Mouse (Mus musculus) neural tube, embryonic 12.5 days (tissue): ENCODE results near the gene Csn3. TPM values are rescaled to one million over a fixed set of nuclear protein-coding genes. Genes with fewer than 3 reads are reported as not detected.

Experiments
- ATAC-seq: fragments of 200-750 bp; cut with Nextera tagmentation; 2 replicates; pipeline ENCODE4 v1.8.0; 2017; ENCODE audit warnings: low read depth, mild to moderate bottlenecking, moderate TSS enrichment, moderate library complexity; ENCODE audit not compliant: low FRiP score
- H3K27ac ChIP-seq: fragments of 300-500 bp; sonication (generic); 2 replicates; pipeline ENCODE4 v1.5.1; 2016
- H3K27me3 ChIP-seq: fragments of 300-500 bp; sonication (generic); replicated peaks from 2 replicates; pipeline ENCODE4 v1.6.1; 2016; ENCODE audit warnings: mild to moderate bottlenecking
- H3K36me3 ChIP-seq: fragments of 300-500 bp; sonication (generic); 2 replicates; pipeline ENCODE4 v1.6.1; 2016; ENCODE audit warnings: mild to moderate bottlenecking
- H3K4me1 ChIP-seq: fragments of 300-500 bp; sonication (generic); 2 replicates; pipeline ENCODE4 v1.6.1; 2016
- H3K4me2 ChIP-seq: fragments of 300-500 bp; sonication (generic); replicated peaks from 2 replicates; pipeline ENCODE4 v1.6.1; 2016; ENCODE audit warnings: mild to moderate bottlenecking
- H3K4me3 ChIP-seq: fragments of 300-500 bp; sonication (generic); 2 replicates; pipeline ENCODE4 v1.5.1; 2016
- H3K9ac ChIP-seq: fragments of 300-500 bp; sonication (generic); 2 replicates; pipeline ENCODE4 v1.6.1; 2016; ENCODE audit warnings: mild to moderate bottlenecking
- H3K9me3 ChIP-seq: fragments of 300-500 bp; sonication (generic); 2 replicates; pipeline ENCODE4 v1.6.1; 2016; ENCODE audit warnings: mild to moderate bottlenecking
- whole genome bisulfite sequencing: fragments of 180-500 bp; shearing (Covaris S2); methylation state at CpG from one replicate; pipeline ENCODE4 v1.1.7; 2016; 5-methylcytosine and 5-hydroxymethylcytosine counted together
- polyA plus RNA-seq: library from polyadenylated mRNA; unstranded; fragments of >200 nt; fragmentation: Nextera tagmentation; extraction: Ambion mirVana; gene quantifications from 2 replicates; pipeline ENCODE4 v1.2.1, GENCODE M21; 2016

Gene Csn3
- 0.20 and 0.31 TPM in 2 replicates for polyA plus RNA-seq

- WGBS, result 29% methylated on average over 5 of the region's 5 CpGs
- H3K4me1 ChIP-seq, result no peaks in the 10 kb centered on the region
- ATAC-seq, result no peak
Measured at GRCm38 (mm10) chr5:87925372-87925771, at the start of gene Csn3. TSS of gene Csn3 (plus strand) at chr5:87925579.

GRCm38 (mm10) chr5:87884729-87885128 is 40.6 kb upstream of the Csn3 start, which contains the start of gene Odam:
TSS of gene Odam (plus strand) at chr5:87885029.
- Histone ChIP-seq H3K4me2 (no peak within 1 kb of the TSS), H3K4me1 (no peaks in the 10 kb centered on the region), H3K36me3 (no peaks in the 10 kb centered on the region), H3K27ac (no peak within 1 kb of the TSS), H3K9ac (no peak within 1 kb of the TSS), H3K9me3 (no peaks in the 10 kb centered on the region), H3K27me3 (no peaks in the 10 kb centered on the region), H3K4me3 (no peak within 1 kb of the TSS)
- WGBS, result 87% methylated on average over 1 of the region's 1 CpGs
- ATAC-seq, result no peak

More at GRCm38 (mm10) chr5:87925372-87925771, at the start of gene Csn3:
- no peak within 1 kb of the TSS for H3K4me3 ChIP-seq
- no peaks in the 10 kb centered on the region for H3K36me3 ChIP-seq
- no peak within 1 kb of the TSS for H3K9ac ChIP-seq
- H3K27me3 ChIP-seq, result no peaks in the 10 kb centered on the region
- no peak within 1 kb of the TSS for H3K4me2 ChIP-seq
- H3K27ac ChIP-seq, result no peak within 1 kb of the TSS
- no peaks in the 10 kb centered on the region for H3K9me3 ChIP-seq

GRCm38 (mm10) chr5:87931603-87932002 is 6.2 kb downstream of the Csn3 start:
- 57% methylated on average over 1 of the region's 1 CpGs for WGBS
- Histone ChIP-seq H3K9me3 (no peaks in the 10 kb centered on the region), H3K9ac (no peak overlapping the region), H3K27ac (no peak overlapping the region), H3K4me3 (no peak overlapping the region), H3K4me2 (no peak overlapping the region), H3K27me3 (no peaks in the 10 kb centered on the region), H3K36me3 (no peaks in the 10 kb centered on the region), H3K4me1 (no peaks in the 10 kb centered on the region)
- no peak for ATAC-seq

GRCm38 (mm10) chr5:87940752-87941151 is 15.4 kb downstream of the Csn3 start:
- Histone ChIP-seq H3K9ac (no peak overlapping the region), H3K9me3 (no peaks in the 10 kb centered on the region), H3K4me3 (no peak overlapping the region), H3K27ac (no peak overlapping the region), H3K27me3 (no peaks in the 10 kb centered on the region), H3K36me3 (no peaks in the 10 kb centered on the region), H3K4me2 (no peak overlapping the region), H3K4me1 (no peaks in the 10 kb centered on the region)
- no peak for ATAC-seq
- WGBS, result 56% methylated on average over 3 of the region's 3 CpGs

GRCm38 (mm10) chr5:87942515-87942914 is 17.1 kb downstream of the Csn3 start:
- Histone ChIP-seq H3K4me3 (no peak overlapping the region), H3K9me3 (no peaks in the 10 kb centered on the region), H3K27ac (no peak overlapping the region), H3K36me3 (no peaks in the 10 kb centered on the region), H3K9ac (no peak overlapping the region), H3K4me1 (no peaks in the 10 kb centered on the region), H3K4me2 (no peak overlapping the region), H3K27me3 (no peaks in the 10 kb centered on the region)
- ATAC-seq, result no peak

GRCm38 (mm10) chr5:87951836-87952235 is 26.5 kb downstream of the Csn3 start:
- Histone ChIP-seq H3K27ac (no peak overlapping the region), H3K36me3 (no peaks in the 10 kb centered on the region), H3K9me3 (no peaks in the 10 kb centered on the region), H3K4me1 (no peaks in the 10 kb centered on the region), H3K4me3 (no peak overlapping the region), H3K27me3 (no peaks in the 10 kb centered on the region), H3K9ac (no peak overlapping the region), H3K4me2 (no peak overlapping the region)
- no peak for ATAC-seq

- Histone ChIP-seq H3K9me3 (no peaks in the 10 kb centered on the region), H3K9ac (no peak within 1 kb of the TSS), H3K36me3 (no peaks in the 10 kb centered on the region), H3K4me2 (no peak within 1 kb of the TSS), H3K27me3 (no peaks in the 10 kb centered on the region), H3K4me3 (no peak within 1 kb of the TSS), H3K4me1 (no peaks in the 10 kb centered on the region), H3K27ac (no peak within 1 kb of the TSS)
- no peak for ATAC-seq
- WGBS, result 73% methylated on average over 2 of the region's 2 CpGs
Measured at GRCm38 (mm10) chr5:87969201-87969600, 43.8 kb downstream of the Csn3 start, which contains the start of the genes 2310003L06Rik and Gm28434. TSS of gene 2310003L06Rik (plus strand) at chr5:87969459. TSS of gene Gm28434 (plus strand) at chr5:87969517.

GRCm38 (mm10) chr5:87979139-87979538 is 53.8 kb downstream of the Csn3 start, which contains the start of gene Cabs1:
TSS of gene Cabs1 (plus strand) at chr5:87979439.
- Histone ChIP-seq H3K36me3 (no peaks in the 10 kb centered on the region), H3K27me3 (no peaks in the 10 kb centered on the region), H3K27ac (no peak within 1 kb of the TSS), H3K9me3 (no peaks in the 10 kb centered on the region), H3K4me2 (no peak within 1 kb of the TSS), H3K4me3 (no peak within 1 kb of the TSS), H3K4me1 (no peaks in the 10 kb centered on the region), H3K9ac (no peak within 1 kb of the TSS)
- WGBS, result 92% methylated on average over 3 of the region's 3 CpGs
- no peak for ATAC-seq

Other genes starting within 250 kb of the Csn3 start
- gene Csn2, start 225.9 kb upstream of the Csn3 start, polyA plus RNA-seq, result not detected in 2 replicates
- gene Csn1s2a, start 151.0 kb upstream of the Csn3 start, polyA plus RNA-seq, result not detected in 2 replicates
- not detected in 2 replicates for gene Csn1s2b, start 117.5 kb upstream of the Csn3 start, polyA plus RNA-seq
- not detected in 2 replicates for gene Prr27, start 99.9 kb upstream of the Csn3 start, polyA plus RNA-seq
- not detected in 2 replicates for gene Odam, start 40.5 kb upstream of the Csn3 start, polyA plus RNA-seq
- gene 2310003L06Rik, start 43.9 kb downstream of the Csn3 start, polyA plus RNA-seq, result not detected in 2 replicates
- not detected in 2 replicates for gene Gm28434, start 43.9 kb downstream of the Csn3 start, polyA plus RNA-seq
- not detected in 2 replicates for gene Cabs1, start 53.9 kb downstream of the Csn3 start, polyA plus RNA-seq
- gene Smr3a, start 77.0 kb downstream of the Csn3 start, polyA plus RNA-seq, result not detected in 2 replicates
- not detected in 2 replicates for gene Smr2, start 161.0 kb downstream of the Csn3 start, polyA plus RNA-seq
- not detected in 2 replicates for gene Gm11116, start 186.0 kb downstream of the Csn3 start, polyA plus RNA-seq
- gene Gm11115, start 228.5 kb downstream of the Csn3 start, polyA plus RNA-seq, result not detected in 2 replicates